Mouse (Mus musculus): ENCODE measurements at regions not wholly inside any gene's neighbourhood (a gene's known extent, or its start where the extent isn't known, plus 50 kb on each side); places are given as distances from the start of the nearest gene placed in this dataset.

GRCm38 (mm10) chr8:92212786-92213535 is 144.5 kb upstream of the Irx5 start:
- no peak for DNase-seq (ENCODE audit: low read depth, low spot score)

DNA sequence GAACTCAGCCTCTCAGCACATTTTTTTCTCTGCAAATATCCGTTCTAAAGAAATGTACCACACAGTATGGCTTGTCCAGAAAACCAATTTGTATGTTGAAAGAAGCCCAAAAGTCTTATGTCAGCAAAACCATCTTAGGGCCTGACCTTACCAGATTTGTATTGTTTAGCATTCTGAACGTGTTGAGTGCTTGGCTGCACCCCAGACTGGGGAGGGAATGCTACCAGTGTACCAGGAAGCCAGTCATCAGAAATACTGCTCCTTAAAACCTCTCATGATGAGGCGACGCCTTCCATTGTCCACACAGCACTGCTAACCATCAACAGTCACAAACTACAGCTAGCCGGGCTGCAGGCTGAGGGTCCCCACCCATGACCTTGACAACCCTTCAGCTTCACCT is 148.3 kb upstream of the Irx5 start:
- no peak for DNase-seq (ENCODE audit: low read depth, low spot score)

GRCm38 (mm10) chr8:92195635-92196034 is 161.8 kb upstream of the Irx5 start:
- DNase-seq (ENCODE audit: low read depth, low spot score), result no peak

DNA sequence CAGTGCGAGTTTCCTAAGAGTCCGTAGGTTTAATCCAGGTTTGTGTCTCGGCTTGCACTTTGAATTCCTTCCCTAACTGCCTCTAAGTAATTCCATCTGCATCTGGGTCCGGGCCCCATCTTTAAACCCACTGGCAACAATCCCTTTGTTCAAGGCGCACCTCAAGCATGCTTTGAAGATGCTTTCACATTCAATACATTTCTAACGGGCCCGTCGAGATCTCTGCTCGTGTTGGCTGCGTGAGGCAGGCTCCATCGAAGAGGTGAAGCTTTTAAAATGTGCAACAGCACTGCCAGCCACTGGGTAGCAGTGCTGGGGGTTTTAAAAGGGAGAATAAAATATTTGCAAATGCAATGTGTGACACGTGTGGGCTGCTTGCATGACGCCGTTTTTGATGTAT is 163.4 kb upstream of the Irx5 start:
- DNase-seq (ENCODE audit: low read depth, low spot score), result no peak

DNA sequence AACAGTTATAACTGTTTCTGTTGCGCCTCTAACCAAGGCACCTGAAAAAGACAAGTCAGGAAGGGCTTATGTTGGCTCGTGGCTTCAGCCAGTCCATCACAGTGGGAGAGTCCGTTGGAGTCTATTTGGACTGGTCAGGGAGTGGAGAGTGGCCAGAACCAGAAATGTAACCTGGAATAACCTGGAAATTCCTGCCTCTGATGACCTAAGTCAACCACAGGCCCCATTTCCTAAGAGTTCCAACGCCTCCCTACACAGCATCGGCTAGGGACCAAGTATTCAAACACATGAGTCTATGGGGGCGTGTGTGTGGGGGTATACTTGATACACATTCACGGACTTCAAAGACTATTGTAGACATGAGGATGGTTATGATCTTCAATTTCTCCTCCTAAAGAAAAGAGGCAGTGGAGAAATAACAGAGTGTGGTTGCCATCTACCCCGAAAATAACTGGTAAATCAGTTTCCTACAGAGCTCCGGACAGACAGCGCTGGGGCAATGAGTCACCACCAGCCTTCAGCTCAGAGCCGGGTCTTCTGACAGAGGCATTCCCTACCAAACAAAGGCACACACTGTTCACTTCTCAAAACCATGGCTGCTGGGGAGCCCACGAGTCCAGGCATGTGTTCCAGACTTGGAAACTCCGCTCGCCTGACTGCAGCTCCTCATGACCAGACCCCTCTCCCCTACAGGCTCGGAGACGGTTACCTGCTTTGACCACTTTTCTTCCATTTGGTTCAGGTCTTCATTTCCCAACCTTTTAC is 167.0 kb upstream of the Irx5 start:
- DNase-seq (ENCODE audit: low read depth, low spot score), result no peak

GRCm38 (mm10) chr8:92183331-92183730 is 174.1 kb upstream of the Irx5 start:
- no peak for DNase-seq (ENCODE audit: low read depth, low spot score)

GRCm38 (mm10) chr8:92180651-92181050 is 176.8 kb upstream of the Irx5 start:
- no peak for DNase-seq (ENCODE audit: low read depth, low spot score)

DNA sequence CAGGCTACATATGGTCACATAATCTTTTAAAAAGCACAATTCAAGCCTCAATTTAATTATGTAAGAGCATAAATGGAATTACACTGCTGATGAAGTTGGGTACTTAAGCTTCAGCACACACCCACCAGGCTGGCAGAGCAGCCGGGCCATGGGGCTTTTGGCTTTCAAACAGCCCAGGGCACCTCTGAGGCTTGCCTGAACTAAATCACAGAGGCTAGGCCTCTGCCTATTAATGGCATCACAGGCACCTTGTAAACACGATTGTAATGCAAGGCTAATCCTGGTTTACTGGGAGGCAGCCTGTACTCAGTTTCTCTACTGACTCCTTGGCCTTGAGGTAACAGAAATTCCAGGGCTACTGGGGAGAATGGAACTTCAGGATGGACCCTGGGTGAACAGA is 178.1 kb upstream of the Irx5 start:
- DNase-seq (ENCODE audit: low read depth, low spot score), result no peak

DNA sequence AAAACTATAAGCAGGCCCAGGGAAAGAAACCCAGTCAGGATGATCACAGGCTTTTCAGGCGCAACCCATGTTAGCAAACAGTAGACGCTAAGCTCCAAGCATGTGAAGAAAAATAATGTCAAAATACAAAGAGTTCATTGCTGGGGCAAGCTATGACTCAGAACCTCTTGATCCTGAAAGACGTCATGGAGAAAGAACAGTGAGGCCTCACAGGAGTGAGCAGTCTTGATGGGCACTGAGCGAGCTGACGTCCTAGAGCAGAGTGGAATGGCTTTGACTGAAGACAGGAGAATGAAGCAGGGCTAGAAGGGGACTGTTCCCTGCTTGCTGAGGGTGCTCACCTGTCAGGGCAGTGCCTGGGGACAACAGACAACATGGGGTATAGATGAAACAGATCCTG is 181.3 kb upstream of the Irx5 start:
- DNase-seq (ENCODE audit: low read depth, low spot score), result no peak

DNA sequence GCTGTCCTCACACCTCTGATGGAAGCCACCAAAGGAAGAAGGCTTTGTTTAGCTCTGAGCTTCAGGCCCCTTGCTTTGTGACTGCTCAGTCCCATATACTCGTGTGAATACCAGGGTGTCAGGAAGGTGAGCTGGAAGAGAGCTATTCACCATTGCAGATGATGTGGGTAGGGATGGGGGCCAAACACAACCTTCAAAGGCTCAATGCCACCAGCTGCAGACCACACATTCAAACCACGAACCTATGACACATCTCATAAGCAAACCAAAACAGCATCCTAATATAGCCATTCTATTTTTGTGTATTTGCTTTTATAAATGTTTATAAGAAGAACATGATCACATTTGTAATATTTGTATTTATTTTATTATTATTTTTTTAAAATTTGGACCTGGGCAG is 183.3 kb upstream of the Irx5 start:
- no peak for DNase-seq (ENCODE audit: low read depth, low spot score)

- no peak for DNase-seq (ENCODE audit: low read depth, low spot score)
Observed at GRCm38 (mm10) chr8:92171578-92171977, 185.8 kb upstream of the Irx5 start.

- DNase-seq (ENCODE audit: low read depth, low spot score), result no peak
Observed at GRCm38 (mm10) chr8:92167340-92167783, 190.1 kb upstream of the Irx5 start.

GRCm38 (mm10) chr8:92165306-92165705 is 192.1 kb upstream of the Irx5 start:
- no peak for DNase-seq (ENCODE audit: low read depth, low spot score)

DNA sequence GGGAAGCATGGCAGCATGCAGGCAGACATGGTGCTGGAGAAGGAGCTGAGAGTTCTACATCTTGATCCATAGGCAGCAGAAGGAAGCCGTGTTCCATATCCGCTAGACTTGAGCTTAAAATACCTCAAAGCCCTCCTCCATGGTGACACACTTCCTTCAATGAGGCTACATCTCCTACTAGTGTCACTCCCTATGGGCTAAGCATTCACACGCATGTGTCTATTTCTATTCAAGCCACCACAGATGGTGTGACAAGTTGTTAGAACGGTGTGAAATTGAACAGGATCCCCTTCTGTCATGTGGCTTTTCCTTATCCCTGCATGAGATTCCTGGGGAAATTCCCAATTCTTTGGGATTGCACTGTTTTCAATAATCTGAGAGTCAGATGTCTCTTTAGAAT is 192.9 kb upstream of the Irx5 start:
- DNase-seq (ENCODE audit: low read depth, low spot score), result no peak

GRCm38 (mm10) chr8:92161002-92161401 is 196.4 kb upstream of the Irx5 start:
- DNase-seq (ENCODE audit: low read depth, low spot score), result no peak

- DNase-seq (ENCODE audit: low read depth, low spot score), result no peak
Observed at GRCm38 (mm10) chr8:92158219-92158618, 199.2 kb upstream of the Irx5 start.

DNA sequence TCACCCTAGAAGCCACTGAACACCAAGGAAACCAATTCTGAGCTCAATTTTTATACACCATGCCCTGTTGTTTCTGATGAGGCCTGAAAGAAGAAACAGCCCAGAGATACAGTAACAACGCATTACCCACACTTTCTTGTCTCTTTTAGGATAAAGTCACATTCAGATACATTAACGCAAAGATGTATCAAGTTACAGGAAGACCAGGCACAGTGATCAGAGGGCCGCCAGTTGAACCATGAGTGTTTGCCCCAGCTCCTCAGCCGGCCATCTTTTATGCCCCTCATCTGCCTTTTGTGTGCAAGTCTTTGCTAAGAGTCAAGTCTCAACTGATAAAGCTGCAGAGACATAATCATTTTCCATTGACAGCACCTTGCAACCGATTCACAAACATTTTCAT is 204.9 kb upstream of the Irx5 start:
- DNase-seq (ENCODE audit: low read depth, low spot score), result no peak

- no peak for DNase-seq (ENCODE audit: low read depth, low spot score)
Observed at GRCm38 (mm10) chr8:92147672-92148071, 209.8 kb upstream of the Irx5 start.

DNA sequence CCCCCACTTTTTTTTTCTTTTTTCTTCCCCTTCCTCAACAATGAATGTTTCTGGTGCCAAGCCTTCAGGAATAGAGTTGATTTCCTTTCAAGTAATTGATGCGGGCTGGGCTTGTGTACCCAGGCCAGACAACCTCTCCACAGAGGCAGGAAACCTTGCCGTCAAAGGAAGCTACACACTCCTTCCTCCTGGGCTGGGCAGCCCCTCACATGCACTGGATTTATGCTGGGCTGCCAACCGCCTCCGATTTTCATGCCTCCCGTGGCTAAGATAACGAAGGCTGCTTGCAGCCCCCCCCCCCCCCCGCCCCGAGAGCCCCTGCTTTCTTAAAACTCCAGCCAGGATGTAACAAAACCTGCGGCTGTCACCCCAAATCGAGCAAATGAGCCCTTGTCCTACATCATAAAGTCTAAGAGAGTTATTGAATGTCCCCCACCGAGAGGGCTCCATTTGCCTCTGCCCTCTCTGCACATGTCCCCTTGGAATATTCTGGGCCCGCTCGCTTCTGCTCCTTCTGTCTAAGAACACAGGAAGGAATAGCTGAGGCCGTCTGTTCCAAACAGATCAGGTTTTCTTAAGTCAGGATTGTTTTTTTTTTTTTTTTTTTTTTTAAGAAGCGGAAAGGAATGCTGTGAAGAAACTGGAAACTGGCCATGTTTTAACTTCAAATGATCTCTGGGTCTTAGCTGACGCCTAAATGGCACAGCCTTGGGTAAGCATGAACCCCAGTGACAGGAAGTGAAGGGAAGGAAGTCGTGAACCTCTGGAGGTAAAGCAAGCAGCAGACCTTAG is 220.1 kb upstream of the Irx5 start:
- no peak for DNase-seq (ENCODE audit: low read depth, low spot score)

GRCm38 (mm10) chr8:92136413-92136812 is 221.0 kb upstream of the Irx5 start:
- no peak for DNase-seq (ENCODE audit: low read depth, low spot score)

DNA sequence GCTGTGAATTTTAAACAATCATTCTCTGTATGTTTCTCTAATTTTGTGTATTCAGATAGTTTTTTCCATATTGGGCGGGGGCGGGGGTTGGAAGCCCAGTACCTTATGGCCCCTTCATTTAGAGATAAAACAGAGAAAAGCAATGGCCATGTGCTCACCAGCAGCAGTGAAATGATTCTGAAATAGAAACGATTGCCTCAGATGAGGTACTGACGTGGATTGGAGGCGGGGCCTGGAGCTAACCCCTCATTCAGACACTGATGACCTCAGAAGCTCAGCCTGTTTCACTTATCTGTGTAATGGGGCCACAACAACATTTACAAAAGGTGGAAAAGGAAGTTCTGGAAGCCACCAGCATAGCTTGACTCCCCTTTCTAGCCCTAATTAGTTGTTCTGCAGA is 223.0 kb upstream of the Irx5 start:
- peak; percentile 83 for DNase-seq (ENCODE audit: low read depth, low spot score)
